Mouse (Mus musculus) thymus, adult 2 months (tissue): ENCODE data around the gene Meis2. TPM values are rescaled to one million over a fixed set of nuclear protein-coding genes. Genes with fewer than 3 reads are reported as not detected.
A peak's percentile ranks its signal among the peaks of the same experiment; 100 is the strongest.

Experiments used
- DNase-seq: peaks from one replicate; pipeline ENCODE4 v3.0.0; 2021
- H3K27ac ChIP-seq: fragments of 200-500 bp; 2 replicates; pipeline ENCODE4 v1.5.1; 2012; ENCODE audit warnings: low read length, control low read depth; ENCODE audit not compliant: control insufficient read depth, insufficient read depth
- H3K27me3 ChIP-seq: fragments of 200-500 bp; 2 replicates; pipeline ENCODE4 v1.6.1; 2012; ENCODE audit warnings: mild to moderate bottlenecking, low read length, moderate library complexity, mixed read lengths; ENCODE audit not compliant: control insufficient read depth, insufficient read depth
- H3K36me3 ChIP-seq: fragments of 200-500 bp; 2 replicates; pipeline ENCODE4 v1.6.1; 2012; ENCODE audit warnings: mild to moderate bottlenecking, low read length, moderate library complexity; ENCODE audit not compliant: control insufficient read depth, insufficient read depth
- H3K4me1 ChIP-seq: fragments of 200-500 bp; replicated peaks from 2 replicates; pipeline ENCODE4 v1.6.1; 2012; ENCODE audit warnings: low read length; ENCODE audit not compliant: control insufficient read depth, insufficient read depth
- H3K4me3 ChIP-seq: fragments of 200-500 bp; 2 replicates; pipeline ENCODE4 v1.5.1; 2012; ENCODE audit warnings: mild to moderate bottlenecking, low read length, control low read depth, moderate library complexity; ENCODE audit not compliant: control insufficient read depth, insufficient read depth
- CTCF ChIP-seq: fragments of 200-500 bp; IDR thresholded peaks from 2 replicates; pipeline ENCODE4 v1.5.1; 2012; ENCODE audit warnings: mild to moderate bottlenecking, control low read depth, low read length, moderate library complexity, borderline replicate concordance; ENCODE audit not compliant: control insufficient read depth, poor library complexity, insufficient read depth; ENCODE audit errors: extremely low read depth
- POLR2A ChIP-seq: fragments of 200-500 bp; IDR thresholded peaks from 2 replicates; pipeline ENCODE4 v1.6.1; 2012; ENCODE audit warnings: mild to moderate bottlenecking, low read length, control low read depth, moderate library complexity; ENCODE audit not compliant: control insufficient read depth, poor library complexity, insufficient read depth; ENCODE audit errors: extremely low read depth
- WGBS: fragments of 180-500 bp; shearing (Covaris S2); methylation state at CpG from one replicate; pipeline ENCODE4 v1.1.7; 2018; 5-methylcytosine and 5-hydroxymethylcytosine counted together
- polyA plus RNA-seq: library from polyadenylated mRNA; depleted of rRNA; stranded (reverse); fragments of >200 nt; gene quantifications from 2 replicates; pipeline ENCODE4 v1.2.3, GENCODE M21; 2012; rRNA removed

The Meis2 gene
- 8.8 and 10.5 TPM in 2 replicates for polyA plus RNA-seq

- H3K4me1 ChIP-seq = no peaks in the 10 kb centered on the region
- H3K27me3 ChIP-seq = peaks cover 20% of the 10 kb centered on the region; the same call in 1 of the 2 replicates
- H3K27ac ChIP-seq = peak within 1 kb of the TSS; percentile 23; the same call in 1 of the 2 replicates
- 2% methylated on average over 30 of the region's 37 CpGs for WGBS
- H3K36me3 ChIP-seq = no peaks in the 10 kb centered on the region
- DNase-seq = no peak
- TF ChIP-seq CTCF (no peak), POLR2A (no peak)
- peak within 1 kb of the TSS; percentile 29 for H3K4me3 ChIP-seq
Measured at GRCm38 (mm10) chr2:116065570-116066005, at the start of gene Meis2. TSS of gene Meis2 (minus strand) at chr2:116065839.

GRCm38 (mm10) chr2:116106194-116106593 lies 40.6 kb upstream of the Meis2 start:
- Histone ChIP-seq H3K4me3 (no peak overlapping the region), H3K27me3 (no peaks in the 10 kb centered on the region), H3K4me1 (no peaks in the 10 kb centered on the region), H3K36me3 (no peaks in the 10 kb centered on the region), H3K27ac (no peak overlapping the region)
- WGBS = 68% methylated on average over 4 of the region's 4 CpGs
- DNase-seq = no peak
- no peak for TF ChIP-seq CTCF
- no peak for TF ChIP-seq POLR2A

DNA sequence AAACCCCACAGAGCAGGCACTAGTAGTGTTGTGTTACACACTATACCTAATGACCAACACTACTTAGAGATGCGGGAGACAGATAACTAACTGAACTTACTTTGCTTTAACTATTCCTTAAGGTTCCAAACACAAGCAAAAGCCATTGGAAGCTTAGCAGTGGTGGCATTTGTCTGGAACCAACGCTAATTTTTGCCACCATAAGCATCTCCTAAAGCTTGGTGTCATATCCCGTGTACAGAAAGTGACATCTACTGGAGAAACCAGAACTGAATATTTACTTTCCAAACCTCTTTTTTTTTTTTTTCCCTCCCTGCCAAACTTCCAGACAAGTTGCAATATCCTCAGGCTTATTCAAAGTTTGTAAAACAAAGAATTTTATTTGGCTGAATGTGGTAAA lies 39.5 kb upstream of the Meis2 start:
- Histone ChIP-seq H3K36me3 (no peaks in the 10 kb centered on the region), H3K4me1 (no peaks in the 10 kb centered on the region), H3K27me3 (no peaks in the 10 kb centered on the region), H3K4me3 (no peak overlapping the region), H3K27ac (no peak overlapping the region)
- DNase-seq = no peak
- WGBS = 69% methylated on average over 3 of the region's 3 CpGs
- no peak for TF ChIP-seq POLR2A
- TF ChIP-seq CTCF = no peak

DNA sequence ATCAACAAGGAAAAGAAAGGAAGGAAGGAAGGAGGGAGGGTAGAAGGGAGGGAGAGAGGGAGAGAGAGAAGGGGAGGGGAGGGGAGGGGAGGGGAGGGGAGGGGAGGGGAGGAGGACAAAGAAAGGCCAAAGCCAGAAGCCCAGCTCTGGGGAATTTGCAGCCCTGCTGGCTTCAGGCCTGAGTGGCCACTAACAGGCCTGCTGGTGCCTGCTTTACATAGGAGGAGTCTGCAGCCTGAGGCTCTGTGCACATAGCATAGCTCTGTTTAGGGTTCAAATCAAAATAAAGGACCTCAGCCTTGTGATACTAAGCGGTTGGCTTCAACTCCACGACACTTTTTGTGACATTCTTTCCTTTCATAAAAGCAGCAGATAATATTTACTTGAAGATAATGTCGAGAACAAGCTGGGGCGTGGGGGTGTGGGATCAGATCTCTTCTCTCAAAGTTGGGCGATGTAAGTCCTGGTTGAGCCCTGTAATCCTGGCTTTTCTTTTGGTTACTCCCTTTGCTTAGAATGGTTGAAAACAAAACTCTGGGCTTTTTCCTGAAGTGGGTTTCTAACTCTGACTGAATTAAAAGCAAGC lies 37.9 kb upstream of the Meis2 start:
- Histone ChIP-seq H3K27me3 (no peaks in the 10 kb centered on the region), H3K36me3 (no peaks in the 10 kb centered on the region), H3K4me1 (no peaks in the 10 kb centered on the region), H3K27ac (no peak overlapping the region), H3K4me3 (no peak overlapping the region)
- DNase-seq = no peak
- WGBS = 79% methylated on average over 5 of the region's 5 CpGs
- no peak for TF ChIP-seq CTCF

DNA sequence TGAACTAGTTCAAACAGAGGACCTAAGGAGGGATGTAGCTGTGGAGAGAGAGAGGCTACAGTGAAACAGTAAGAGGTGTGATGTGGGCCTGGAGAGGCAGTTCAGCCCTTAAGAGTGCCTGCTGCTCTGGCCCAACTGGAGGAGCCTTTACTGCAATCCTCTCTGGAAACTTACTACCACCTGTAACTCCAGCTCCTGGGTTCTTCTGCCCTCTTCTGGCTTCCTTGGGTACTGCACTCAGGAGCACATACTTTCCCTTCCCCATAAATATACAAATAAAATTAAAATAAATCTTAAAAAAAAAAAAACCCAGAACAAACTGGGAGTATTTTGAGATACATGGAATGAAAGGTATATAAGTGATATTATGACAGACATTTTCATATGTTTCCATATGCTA lies 35.6 kb upstream of the Meis2 start:
- peak; percentile 22 for DNase-seq
- H3K36me3 ChIP-seq = no peaks in the 10 kb centered on the region
- TF ChIP-seq CTCF = no peak
- no peak for TF ChIP-seq POLR2A
- H3K27me3 ChIP-seq = no peaks in the 10 kb centered on the region
- H3K4me3 ChIP-seq = no peak overlapping the region
- no peak overlapping the region for H3K27ac ChIP-seq
- H3K4me1 ChIP-seq = no peaks in the 10 kb centered on the region

DNA sequence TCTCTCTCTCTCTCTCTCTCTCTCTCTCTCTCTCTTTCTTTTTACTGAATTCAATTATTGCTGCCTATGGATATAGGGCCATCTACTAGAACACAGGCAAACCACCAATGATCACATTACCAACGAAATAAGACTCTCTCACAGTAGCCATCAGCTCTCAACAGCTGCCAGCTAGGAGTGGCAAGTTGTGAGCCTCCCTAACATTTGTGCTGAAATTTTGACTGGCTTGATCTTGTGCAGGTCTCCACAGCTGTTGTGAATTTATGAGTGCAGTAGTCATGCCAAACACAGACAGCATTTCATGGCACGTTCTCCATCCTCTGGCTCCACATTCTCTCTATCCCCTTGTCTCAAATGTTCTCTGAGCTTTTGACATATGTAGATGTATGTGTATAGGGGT lies 15.3 kb upstream of the Meis2 start:
- peaks cover under 1% of the 10 kb centered on the region; the same call in 1 of the 2 replicates for H3K27me3 ChIP-seq
- no peak for TF ChIP-seq CTCF
- TF ChIP-seq POLR2A = no peak
- 86% methylated on average over 2 of the region's 2 CpGs for WGBS
- H3K4me1 ChIP-seq = no peaks in the 10 kb centered on the region
- H3K27ac ChIP-seq = no peak overlapping the region
- H3K4me3 ChIP-seq = no peak overlapping the region
- no peaks in the 10 kb centered on the region for H3K36me3 ChIP-seq
- DNase-seq = no peak

GRCm38 (mm10) chr2:116078841-116079240 lies 13.2 kb upstream of the Meis2 start:
- Histone ChIP-seq H3K4me3 (no peak overlapping the region), H3K36me3 (no peaks in the 10 kb centered on the region), H3K27ac (no peak overlapping the region), H3K4me1 (no peaks in the 10 kb centered on the region), H3K27me3 (peaks cover 6% of the 10 kb centered on the region; the same call in 1 of the 2 replicates)
- WGBS = 71% methylated on average over 2 of the region's 2 CpGs
- TF ChIP-seq CTCF (no peak), POLR2A (no peak)
- no peak for DNase-seq
